Mouse (Mus musculus) cerebellum, adult 2 months (tissue): ENCODE data around the gene Cdca4.

Experiments used
- CTCF ChIP-seq: fragments of 200-500 bp; IDR thresholded peaks from 2 replicates; pipeline ENCODE4 v1.5.1; 2011; ENCODE audit warnings: low read depth, mild to moderate bottlenecking, control low read depth, low read length, moderate library complexity, borderline replicate concordance; ENCODE audit not compliant: insufficient read depth
- POLR2A ChIP-seq: fragments of 200-500 bp; IDR thresholded peaks from 2 replicates; pipeline ENCODE4 v1.6.1; 2011; ENCODE audit warnings: low read length, control low read depth, borderline replicate concordance; ENCODE audit not compliant: insufficient read depth

DNA sequence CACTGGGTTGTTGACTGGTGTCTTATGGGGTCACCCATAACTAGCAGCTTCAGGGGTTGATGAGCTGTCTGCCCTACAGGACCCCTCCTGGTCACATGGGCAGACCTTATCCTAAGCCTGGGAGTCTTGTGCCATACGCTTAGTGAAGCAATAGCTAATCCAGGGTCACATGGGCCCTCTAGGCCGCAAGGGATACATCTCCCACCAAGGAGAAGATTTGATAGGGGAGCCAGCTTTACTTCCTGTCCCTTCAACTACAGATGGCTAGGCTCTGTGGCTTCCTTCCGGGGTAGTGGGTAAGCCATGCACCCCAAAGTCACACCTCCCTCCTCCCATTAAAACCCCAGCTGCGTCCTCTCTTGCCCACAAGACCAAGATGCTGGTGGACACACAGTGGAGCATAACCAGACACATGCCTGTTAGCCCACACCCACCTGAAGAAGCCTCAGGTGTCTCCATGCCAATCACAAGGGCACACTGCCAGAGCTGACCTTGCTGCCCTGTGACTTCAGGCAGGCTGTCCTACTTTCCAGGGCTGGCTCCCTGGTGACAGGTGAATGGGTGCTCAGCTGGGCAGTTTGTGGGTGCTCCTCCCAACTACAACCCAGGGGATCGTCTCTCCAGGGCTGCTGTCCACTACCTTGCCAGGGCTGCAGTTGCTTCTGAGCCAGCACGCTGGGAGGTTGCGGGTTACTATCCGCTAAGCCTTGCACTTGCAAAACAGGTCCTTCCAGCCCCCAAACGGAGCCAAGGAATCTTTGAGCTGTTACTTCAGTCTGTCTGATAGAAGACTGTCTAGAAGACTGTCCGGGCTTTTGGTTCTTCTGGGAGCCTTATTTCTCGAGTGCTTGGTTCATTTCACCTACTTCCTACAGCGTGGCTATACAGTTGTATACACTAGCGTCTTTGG is 39.2 kb upstream of the Cdca4 start, which contains the start of gene Gpr132:
- TF ChIP-seq POLR2A (no peak), CTCF (no peak)
